Mouse (Mus musculus): ENCODE results near the gene Pla2g4a. TPM values are rescaled to one million over a fixed set of nuclear protein-coding genes. Genes with fewer than 3 reads are reported as not detected.

Pla2g4a gene
- polyA plus RNA-seq (2012; rRNA removed) = 1.0 and 1.4 TPM in 2 replicates

GRCm38 (mm10) chr1:149960734-149961424 lies at the start of gene Pla2g4a:
Gene Pla2g4a, minus strand, starts transcription at chr1:149961290.
- peak; percentile 33 for DNase-seq (ENCODE audit: low read depth)
- TF ChIP-seq POLR2A (IDR thresholded peaks at IDR 0.05; ENCODE audit: borderline replicate concordance, extremely low read depth, insufficient read depth, insufficient read length, poor library complexity, severe bottlenecking) (no peak), CTCF (IDR thresholded peaks at IDR 0.05; ENCODE audit: borderline replicate concordance, extremely low read depth, insufficient read depth, insufficient read length) (no peak)

- TF ChIP-seq CTCF (IDR thresholded peaks at IDR 0.05; ENCODE audit: borderline replicate concordance, extremely low read depth, insufficient read depth, insufficient read length) (no peak), POLR2A (IDR thresholded peaks at IDR 0.05; ENCODE audit: borderline replicate concordance, extremely low read depth, insufficient read depth, insufficient read length, poor library complexity, severe bottlenecking) (no peak)
- DNase-seq (ENCODE audit: low read depth) = no peak
Measured at GRCm38 (mm10) chr1:150010629-150010979, 49.5 kb upstream of the Pla2g4a start.

- TF ChIP-seq POLR2A (IDR thresholded peaks at IDR 0.05; ENCODE audit: borderline replicate concordance, extremely low read depth, insufficient read depth, insufficient read length, poor library complexity, severe bottlenecking) (no peak), CTCF (IDR thresholded peaks at IDR 0.05; ENCODE audit: borderline replicate concordance, extremely low read depth, insufficient read depth, insufficient read length) (no peak)
- peak; percentile 34 for DNase-seq (ENCODE audit: low read depth)
Measured at GRCm38 (mm10) chr1:150009968-150010628, 49.0 kb upstream of the Pla2g4a start.

GRCm38 (mm10) chr1:150009134-150009533 lies 48.0 kb upstream of the Pla2g4a start:
- TF ChIP-seq CTCF (IDR thresholded peaks at IDR 0.05; ENCODE audit: borderline replicate concordance, extremely low read depth, insufficient read depth, insufficient read length) = no peak
- TF ChIP-seq POLR2A (IDR thresholded peaks at IDR 0.05; ENCODE audit: borderline replicate concordance, extremely low read depth, insufficient read depth, insufficient read length, poor library complexity, severe bottlenecking) = no peak

GRCm38 (mm10) chr1:149975626-149976025 lies 14.5 kb upstream of the Pla2g4a start:
- no peak for DNase-seq (ENCODE audit: low read depth)
- TF ChIP-seq POLR2A (IDR thresholded peaks at IDR 0.05; ENCODE audit: borderline replicate concordance, extremely low read depth, insufficient read depth, insufficient read length, poor library complexity, severe bottlenecking) = no peak
- no peak for TF ChIP-seq CTCF (IDR thresholded peaks at IDR 0.05; ENCODE audit: borderline replicate concordance, extremely low read depth, insufficient read depth, insufficient read length)

More at GRCm38 (mm10) chr1:150009134-150009533, 48.0 kb upstream of the Pla2g4a start:
- DNase-seq (ENCODE audit: low read depth) = no peak

- TF ChIP-seq POLR2A (IDR thresholded peaks at IDR 0.05; ENCODE audit: borderline replicate concordance, extremely low read depth, insufficient read depth, insufficient read length, poor library complexity, severe bottlenecking) (no peak), CTCF (IDR thresholded peaks at IDR 0.05; ENCODE audit: borderline replicate concordance, extremely low read depth, insufficient read depth, insufficient read length) (no peak)
- no peak for DNase-seq (ENCODE audit: low read depth)
Measured at GRCm38 (mm10) chr1:149965826-149966225, 4.7 kb upstream of the Pla2g4a start.

GRCm38 (mm10) chr1:149961425-149962303 lies 574 bp upstream of the Pla2g4a start:
- TF ChIP-seq POLR2A (IDR thresholded peaks at IDR 0.05; ENCODE audit: borderline replicate concordance, extremely low read depth, insufficient read depth, insufficient read length, poor library complexity, severe bottlenecking) = no peak
- TF ChIP-seq CTCF (IDR thresholded peaks at IDR 0.05; ENCODE audit: borderline replicate concordance, extremely low read depth, insufficient read depth, insufficient read length) = no peak
- no peak for DNase-seq (ENCODE audit: low read depth)

- TF ChIP-seq CTCF (IDR thresholded peaks at IDR 0.05; ENCODE audit: borderline replicate concordance, extremely low read depth, insufficient read depth, insufficient read length) (no peak), POLR2A (IDR thresholded peaks at IDR 0.05; ENCODE audit: borderline replicate concordance, extremely low read depth, insufficient read depth, insufficient read length, poor library complexity, severe bottlenecking) (no peak)
- no peak for DNase-seq (ENCODE audit: low read depth)
Measured at GRCm38 (mm10) chr1:149960251-149960650, 839 bp downstream of the Pla2g4a start.

GRCm38 (mm10) chr1:149959069-149959468 lies 2.0 kb downstream of the Pla2g4a start:
- no peak for TF ChIP-seq CTCF (IDR thresholded peaks at IDR 0.05; ENCODE audit: borderline replicate concordance, extremely low read depth, insufficient read depth, insufficient read length)
- no peak for DNase-seq (ENCODE audit: low read depth)

GRCm38 (mm10) chr1:149955482-149955881 lies 5.6 kb downstream of the Pla2g4a start:
- peak; percentile 37 for DNase-seq (ENCODE audit: low read depth)
- TF ChIP-seq POLR2A (IDR thresholded peaks at IDR 0.05; ENCODE audit: borderline replicate concordance, extremely low read depth, insufficient read depth, insufficient read length, poor library complexity, severe bottlenecking) (no peak), CTCF (IDR thresholded peaks at IDR 0.05; ENCODE audit: borderline replicate concordance, extremely low read depth, insufficient read depth, insufficient read length) (no peak)

GRCm38 (mm10) chr1:149954026-149954425 lies 7.1 kb downstream of the Pla2g4a start:
- no peak for TF ChIP-seq POLR2A (IDR thresholded peaks at IDR 0.05; ENCODE audit: borderline replicate concordance, extremely low read depth, insufficient read depth, insufficient read length, poor library complexity, severe bottlenecking)
- no peak for TF ChIP-seq CTCF (IDR thresholded peaks at IDR 0.05; ENCODE audit: borderline replicate concordance, extremely low read depth, insufficient read depth, insufficient read length)
- no peak for DNase-seq (ENCODE audit: low read depth)

Data from brain, embryonic 14.5 days (tissue).